Mouse (Mus musculus): ENCODE results near the gene C330021F23Rik. TPM values are rescaled to one million over a fixed set of nuclear protein-coding genes. Genes with fewer than 3 reads are reported as not detected.

C330021F23Rik gene
- total RNA-seq, 2 experiments from 2014 or later = not detected

DNA sequence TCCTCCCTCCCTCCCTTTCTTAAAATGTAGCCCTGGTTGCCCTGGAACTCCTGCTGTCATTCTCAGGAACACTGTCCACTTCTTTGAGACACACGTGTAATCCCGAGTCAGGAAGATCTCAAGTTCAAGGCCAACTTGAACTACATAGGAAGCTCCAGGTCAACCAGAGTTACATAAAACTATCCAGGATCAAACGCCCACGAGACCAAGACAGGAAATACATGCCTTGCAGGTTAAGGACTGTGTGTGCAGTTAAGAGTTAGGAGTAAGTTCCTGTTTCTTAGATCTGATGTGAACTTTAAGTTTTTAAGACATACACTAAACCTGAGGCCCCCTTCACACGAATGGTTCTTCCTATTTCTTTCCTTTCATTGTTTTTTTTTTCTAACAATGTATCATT is 59.2 kb downstream of the C330021F23Rik start:
- no peak for TF ChIP-seq CTCF (IDR thresholded peaks at IDR 0.05)
- intact Hi-C loops (cut with DNase I) = no loop called here
- H3K27ac ChIP-seq = no peak overlapping the region
- H3K4me3 ChIP-seq = no peak overlapping the region
- no peak for DNase-seq (ENCODE audit: extremely low spot score in 1 of 2, low spot score in 2 of 2)

DNA sequence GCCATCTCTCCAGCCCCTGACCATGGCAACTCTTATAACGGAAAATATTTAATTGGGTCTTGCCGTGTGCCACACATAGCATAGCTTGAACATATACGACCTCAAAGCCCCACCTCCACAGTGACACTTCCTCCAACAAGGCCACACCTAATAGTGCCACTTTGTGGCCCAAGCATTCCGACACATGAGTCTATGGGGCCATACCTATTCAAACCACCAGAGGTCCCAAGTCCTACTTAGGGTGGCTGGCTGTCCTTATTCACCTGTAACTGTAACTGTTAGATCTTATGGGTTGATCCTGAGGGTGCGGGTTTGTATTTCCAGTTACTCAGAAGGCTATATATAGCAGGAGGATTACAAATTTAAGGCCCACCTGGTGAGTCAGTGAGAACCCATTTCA is 60.2 kb downstream of the C330021F23Rik start:
- TF ChIP-seq CTCF (IDR thresholded peaks at IDR 0.05) = peak; percentile 61
- Histone ChIP-seq H3K27ac (no peak overlapping the region), H3K4me3 (no peak overlapping the region)
- intact Hi-C loops (cut with DNase I) = loop anchor here (1.0 kb wide), 1 partner anchor 44 kb away; the partner anchor contains the start of gene Fcor
- no peak for DNase-seq (ENCODE audit: extremely low spot score in 1 of 2, low spot score in 2 of 2)

DNA sequence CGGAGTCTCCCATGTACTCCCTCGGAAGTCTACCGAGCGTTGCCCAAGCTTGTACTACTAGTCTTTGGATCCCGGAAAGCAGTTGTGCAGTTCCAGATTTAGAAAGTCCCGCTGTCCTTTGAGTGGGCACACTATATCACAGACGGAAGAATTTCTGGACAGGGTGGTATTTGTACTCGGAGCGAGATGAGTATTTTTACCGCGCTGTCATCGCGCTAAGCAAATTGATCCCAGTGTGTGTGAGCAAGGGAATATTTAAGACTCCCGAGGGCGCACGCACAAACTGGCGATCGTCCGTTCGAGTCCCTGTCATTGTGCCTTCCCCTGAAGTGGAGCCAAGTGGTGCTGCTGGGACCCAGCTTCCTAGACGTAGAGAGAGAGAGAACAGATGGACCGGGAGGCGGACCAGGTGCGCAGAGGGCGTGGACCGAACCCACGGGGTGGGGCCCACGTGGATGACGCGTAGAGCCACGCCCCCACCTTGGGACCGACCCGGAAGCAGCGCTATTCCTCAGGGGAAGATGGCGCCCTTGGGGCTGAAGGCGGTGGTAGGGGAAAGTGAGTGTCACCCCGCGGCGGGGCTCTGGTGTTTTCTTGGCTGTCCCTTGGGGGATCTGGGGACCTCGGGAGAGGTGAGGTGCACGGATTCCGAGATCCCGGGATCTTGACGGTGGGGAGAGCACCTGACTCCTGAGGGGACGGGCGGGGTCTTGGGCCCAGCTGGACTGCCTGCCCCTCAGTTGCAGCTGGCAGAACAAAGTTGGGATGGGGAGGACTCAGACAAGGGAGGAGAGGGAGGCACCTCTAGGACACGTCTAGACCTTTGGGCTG is 63.1 kb downstream of the C330021F23Rik start, which contains the start of gene Stxbp2:
Gene Stxbp2 (plus strand): TSS at position 309 of the 831 bp plus-strand sequence.
- peak; percentile 77 to 78 for DNase-seq (ENCODE audit: extremely low spot score in 1 of 2, low spot score in 2 of 2)
- peak; percentile 19; the same call in 1 of the 2 replicates for TF ChIP-seq CTCF (IDR thresholded peaks at IDR 0.05)
- intact Hi-C loops (cut with DNase I) = no loop called here
- Histone ChIP-seq H3K4me3 (peak within 1 kb of the TSS; percentile 51), H3K27ac (no peak within 1 kb of the TSS)

DNA sequence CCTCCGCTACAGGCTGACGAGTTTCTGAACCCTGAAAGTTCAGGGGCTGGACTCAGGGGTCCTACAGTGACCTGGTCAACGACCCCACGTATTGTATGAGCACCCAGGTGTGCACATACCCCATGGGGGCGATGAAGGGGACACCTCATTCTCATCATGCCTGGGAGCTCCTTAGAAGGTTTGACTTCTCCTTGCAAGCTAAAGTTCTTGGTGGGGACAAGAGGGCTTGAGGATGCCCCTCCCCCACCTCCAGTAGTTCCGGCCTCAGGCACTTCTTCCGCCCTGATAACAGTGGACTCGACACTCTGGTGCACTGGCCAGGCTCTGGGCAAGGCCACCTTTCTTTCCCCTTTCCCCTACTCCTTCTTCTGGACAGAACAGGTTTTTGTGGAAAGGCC is 63.7 kb downstream of the C330021F23Rik start:
- Histone ChIP-seq H3K4me3 (peak overlapping the region; percentile 51), H3K27ac (no peak overlapping the region)
- TF ChIP-seq CTCF (IDR thresholded peaks at IDR 0.05) = no peak
- DNase-seq (ENCODE audit: extremely low spot score in 1 of 2, low spot score in 2 of 2) = no peak
- intact Hi-C loops (cut with DNase I) = no loop called here

Other genes with a start within 250 kb of the C330021F23Rik start
- under 1 TPM in 1 of 2 experiments, not detected in 1; 0.23 TPM for gene A430078G23Rik, start 214.6 kb upstream of the C330021F23Rik start, total RNA-seq (2021)
- 10 to 100 TPM; 47.8 to 49.3 TPM for gene Arhgef18, start 175.0 kb upstream of the C330021F23Rik start, total RNA-seq (2021)
- under 1 TPM; 0.84 to 0.88 TPM for gene Pex11g, start 100.3 kb upstream of the C330021F23Rik start, total RNA-seq (2021)
- gene Tex45, start 97.1 kb upstream of the C330021F23Rik start, total RNA-seq (2021) = under 1 TPM in 1 of 2 experiments, not detected in 1; 0.23 TPM
- 10 to 100 TPM; 32.4 to 34.8 TPM for gene Zfp358, start 74.9 kb upstream of the C330021F23Rik start, total RNA-seq (2021)
- 10 to 100 TPM; 90.6 to 96.1 TPM for gene Mcoln1, start 67.5 kb upstream of the C330021F23Rik start, total RNA-seq (2021)
- gene Pnpla6, start 52.6 kb upstream of the C330021F23Rik start, total RNA-seq (2021) = 10 to 100 TPM; 76.5 to 86.0 TPM
- gene Camsap3, start 19.3 kb downstream of the C330021F23Rik start, total RNA-seq (2021) = 10 to 100 TPM; 33.6 to 35.4 TPM
- 10 to 100 TPM; 37.3 to 38.4 TPM for gene Xab2, start 53.3 kb downstream of the C330021F23Rik start, total RNA-seq (2021)
- 10 to 100 TPM; 72.8 to 84.1 TPM for gene Pet100, start 53.6 kb downstream of the C330021F23Rik start, total RNA-seq (2021)
- not detected for gene Pcp2, start 57.6 kb downstream of the C330021F23Rik start, total RNA-seq (2021)
- 10 to 100 TPM; 50.7 to 65.6 TPM for gene Stxbp2, start 63.0 kb downstream of the C330021F23Rik start, total RNA-seq (2021)
- gene Retn, start 87.8 kb downstream of the C330021F23Rik start, total RNA-seq (2021) = 1 to 10 TPM in 1 of 2 experiments, under 1 TPM in 1; 0.79 to 1.2 TPM
- under 1 TPM; 0.23 to 0.37 TPM for gene Mcemp1, start 97.8 kb downstream of the C330021F23Rik start, total RNA-seq (2021)
- gene Fcor, start 104.4 kb downstream of the C330021F23Rik start, total RNA-seq (2021) = 10 to 100 TPM; 10.8 to 14.2 TPM
- 10 to 100 TPM; 26.4 to 27.2 TPM for gene Trappc5, start 108.3 kb downstream of the C330021F23Rik start, total RNA-seq (2021)
- not detected for gene Fcer2a, start 126.2 kb downstream of the C330021F23Rik start, total RNA-seq (2021)
- gene Clec4g, start 152.7 kb downstream of the C330021F23Rik start, total RNA-seq (2021) = not detected
- 1 to 10 TPM in 1 of 2 experiments, under 1 TPM in 1; 0.54 to 1.5 TPM for gene Cd209a, start 181.0 kb downstream of the C330021F23Rik start, total RNA-seq (2021)

Measured in left cerebral cortex, adult 2 months (tissue).